8 mouse cellular contexts compared by ENCODE assay signal in the genomic region with DNA sequence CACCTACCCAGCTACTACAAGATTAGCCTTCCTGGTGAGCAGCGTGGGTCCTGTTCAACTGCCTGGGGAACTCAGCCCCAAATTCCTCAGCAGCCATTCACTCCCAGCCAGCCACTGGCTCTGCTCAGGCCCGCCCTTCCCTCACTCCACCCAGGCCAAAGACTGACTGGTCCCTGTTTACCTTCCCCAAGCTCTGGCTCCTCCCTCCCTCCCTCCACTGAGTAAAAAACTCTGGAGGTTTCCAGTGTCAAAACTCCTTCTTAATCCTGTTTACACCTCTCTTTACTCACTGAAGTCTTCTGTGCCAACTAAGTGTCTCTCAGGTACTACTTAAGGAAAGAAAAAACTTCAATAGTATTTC. TPM values are rescaled to one million over a fixed set of nuclear protein-coding genes. Genes with fewer than 3 reads are reported as not detected.
DNase-seq lines count a peak whose midpoint lies in the region; ATAC-seq lines count a peak whose summit lies in the region.

No protein-coding gene starts in this region.

- H3K4me3 ChIP-seq in heart, embryonic 10.5 days: no peak overlapping the region
- H3K4me3 ChIP-seq in heart, embryonic 16.5 days (ENCODE audit: low read length): no peak overlapping the region
- no peak overlapping the region for H3K4me3 ChIP-seq in liver, embryonic 11.5 days (ENCODE audit: low read depth, low read length)

- peak overlapping the region; percentile 79 for H3K27ac ChIP-seq in heart, embryonic 10.5 days
- H3K27ac ChIP-seq in heart, embryonic 16.5 days (ENCODE audit: low read length): peak overlapping the region; percentile 83
- H3K27ac ChIP-seq in liver, embryonic 11.5 days (ENCODE audit: low read depth, low read length): peak overlapping the region; percentile 59; the same call in 1 of the 2 replicates

- no peak for DNase-seq in heart, embryonic 10.5 days (ENCODE audit: low spot score)
- DNase-seq in heart, postnatal 25 days (ENCODE audit: low spot score): no peak
- DNase-seq in liver, embryonic 11.5 days (ENCODE audit: low spot score): no peak
- DNase-seq in right cerebral cortex, postnatal 25 days: no peak
- no peak for DNase-seq in spleen, postnatal 4 days (ENCODE audit: low spot score in 2 of 2)
- DNase-seq in layer of hippocampus, postnatal 25 days (ENCODE audit: extremely low spot score in 1 of 2, low spot score in 1 of 2): no peak

- no peaks in the 10 kb centered on the region for H3K9me3 ChIP-seq in heart, embryonic 10.5 days
- H3K9me3 ChIP-seq in heart, embryonic 16.5 days (replicated peaks; ENCODE audit: control insufficient read depth, low read length): no peaks in the 10 kb centered on the region
- no peaks in the 10 kb centered on the region for H3K9me3 ChIP-seq in liver, embryonic 11.5 days (ENCODE audit: control insufficient read depth, low read length)

- H3K36me3 ChIP-seq in heart, embryonic 10.5 days: no peaks in the 10 kb centered on the region
- no peaks in the 10 kb centered on the region for H3K36me3 ChIP-seq in heart, embryonic 16.5 days (ENCODE audit: control insufficient read depth, insufficient read depth)
- H3K36me3 ChIP-seq in liver, embryonic 11.5 days (ENCODE audit: control insufficient read depth, insufficient read depth, low read length): no peaks in the 10 kb centered on the region

- no peak overlapping the region; the same call in 1 of the 2 replicates for H3K9ac ChIP-seq in heart, embryonic 16.5 days (ENCODE audit: low read length)
- no peak overlapping the region for H3K9ac ChIP-seq in liver, embryonic 11.5 days (ENCODE audit: low read depth, low read length)

- intact Hi-C loops in heart, postnatal 25 days (cut with DNase I): no loop called here

- 16% methylated on average over 2 of the region's 2 CpGs for WGBS in heart, embryonic 10.5 days
- WGBS in heart, embryonic 16.5 days: 35% methylated on average over 2 of the region's 2 CpGs
- 16% methylated on average over 2 of the region's 2 CpGs for WGBS in liver, embryonic 11.5 days

- peaks cover 62% of the 10 kb centered on the region for H3K4me1 ChIP-seq in heart, embryonic 10.5 days
- peaks cover 49% of the 10 kb centered on the region for H3K4me1 ChIP-seq in heart, embryonic 16.5 days (ENCODE audit: control insufficient read depth, insufficient read depth, low read length)
- H3K4me1 ChIP-seq in liver, embryonic 11.5 days (replicated peaks; ENCODE audit: control insufficient read depth, insufficient read depth, low read length): peaks cover 42% of the 10 kb centered on the region

- no peaks in the 10 kb centered on the region for H3K27me3 ChIP-seq in heart, embryonic 10.5 days (ENCODE audit: insufficient read depth, poor library complexity, severe bottlenecking)
- H3K27me3 ChIP-seq in heart, embryonic 16.5 days (ENCODE audit: control insufficient read depth, insufficient read depth, low read length): no peaks in the 10 kb centered on the region
- H3K27me3 ChIP-seq in liver, embryonic 11.5 days (replicated peaks; ENCODE audit: control insufficient read depth, insufficient read depth, low read length): no peaks in the 10 kb centered on the region

- H3K4me2 ChIP-seq in heart, embryonic 16.5 days (ENCODE audit: low read depth, low read length): no peak overlapping the region
- peak overlapping the region; percentile 18; the same call in 1 of the 2 replicates for H3K4me2 ChIP-seq in liver, embryonic 11.5 days

- peak; percentile 60 for ATAC-seq in heart, embryonic 16.5 days (replicated peaks; ENCODE audit: extremely low read depth, insufficient read depth, low FRiP score)
- peak; percentile 79 for ATAC-seq in liver, embryonic 11.5 days (replicated peaks; ENCODE audit: low FRiP score)
- ATAC-seq in megakaryocyte-erythroid progenitor cell, adult 5-6 weeks (replicated peaks; ENCODE audit: low FRiP score, low TSS enrichment, poor library complexity, severe bottlenecking): peak; percentile 41

RNA-seq across cellular contexts. Expression of a gene that starts 38.9 kb away (rescaled TPM):
- polyA plus RNA-seq in heart, embryonic 10.5 days (2016; fragmentation: Nextera tagmentation; extraction: Ambion mirVana): 22.8 and 25.7 TPM in 2 replicates
- total RNA-seq in heart, postnatal 25 days (2021): 10 to 100 TPM; 51.2 to 58.0 TPM
- polyA plus RNA-seq in heart, embryonic 16.5 days (2015; fragmentation: Nextera tagmentation; extraction: Ambion mirVana): 29.7 and 33.9 TPM in 2 replicates
- 20.1 and 20.2 TPM in 2 replicates for polyA plus RNA-seq in liver, embryonic 11.5 days (2014; fragmentation: Nextera tagmentation; extraction: Ambion mirVana)
- total RNA-seq in megakaryocyte-erythroid progenitor cell, adult 5-6 weeks (2014; fragmentation: Nextera tagmentation): 9.5 and 13.3 TPM in 2 replicates
- total RNA-seq in megakaryocyte-erythroid progenitor cell, adult 5-6 weeks (2017): 18.2 and 27.8 TPM in 2 replicates
- total RNA-seq in layer of hippocampus, postnatal 25 days (2021): 1 to 10 TPM; 8.0 to 9.3 TPM
